Mouse (Mus musculus) liver, postnatal 0 days (tissue): Measurements from ENCODE around the gene Adgrf1.

ENCODE experiments used
- CTCF ChIP-seq: sonication (generic); IDR thresholded peaks from 2 replicates; pipeline ENCODE4 v1.5.1; 2016; ENCODE audit warnings: antibody characterized with exemption, low read depth
- EP300 ChIP-seq: IDR thresholded peaks from 2 replicates; pipeline ENCODE4 v1.6.1; 2016; ENCODE audit warnings: antibody characterized with exemption, low read depth, mild to moderate bottlenecking

DNA sequence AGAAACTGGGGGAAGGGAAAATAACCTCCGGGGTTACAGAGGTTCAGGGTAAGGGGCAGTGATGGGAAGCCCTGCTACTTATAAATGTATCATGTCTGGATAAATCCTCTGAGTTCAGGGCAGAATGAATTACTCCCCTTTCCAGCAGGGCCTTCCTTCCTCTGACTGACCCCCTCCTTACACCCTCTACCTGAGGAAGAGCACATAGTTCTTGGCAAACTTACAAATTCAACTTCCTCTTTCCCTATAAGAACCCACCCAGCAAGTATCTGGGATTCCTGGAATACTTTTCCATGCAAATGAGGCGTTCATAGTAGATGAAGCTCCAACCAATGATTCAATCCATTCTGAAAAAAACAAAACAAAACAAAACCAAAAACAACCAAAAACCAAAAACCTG is 67.5 kb downstream of the Adgrf1 start:
- no peak for TF ChIP-seq EP300
- TF ChIP-seq CTCF, result no peak
